Mouse (Mus musculus): ENCODE measurements at regions not wholly inside any gene's neighbourhood (a gene's known extent, or its start where the extent isn't known, plus 50 kb on each side); places are given as distances from the start of the nearest gene placed in this dataset.

- no peak for ATAC-seq (replicated peaks; ENCODE audit: low FRiP score, poor library complexity, severe bottlenecking)
These were observed 173.6 kb downstream of the Ttc8 start for GRCm38 (mm10) chr12:99093989-99094388.

- ATAC-seq (replicated peaks; ENCODE audit: low FRiP score, poor library complexity, severe bottlenecking), result 0 out of 2 replicates have a peak, but pooled peaks have one; percentile 25
These were observed 176.7 kb downstream of the Ttc8 start for GRCm38 (mm10) chr12:99096930-99097617.

GRCm38 (mm10) chr12:99097618-99098066 lies 177.3 kb downstream of the Ttc8 start:
- ATAC-seq (replicated peaks; ENCODE audit: low FRiP score, poor library complexity, severe bottlenecking), result no peak

- no peak for ATAC-seq (replicated peaks; ENCODE audit: low FRiP score, poor library complexity, severe bottlenecking)
These were observed 179.5 kb downstream of the Ttc8 start for GRCm38 (mm10) chr12:99099881-99100280.

- no peak for ATAC-seq (replicated peaks; ENCODE audit: low FRiP score, poor library complexity, severe bottlenecking)
These were observed 188.2 kb downstream of the Ttc8 start for GRCm38 (mm10) chr12:99108616-99109015.

- ATAC-seq (replicated peaks; ENCODE audit: low FRiP score, poor library complexity, severe bottlenecking), result no peak
These were observed 193.4 kb downstream of the Ttc8 start for GRCm38 (mm10) chr12:99113781-99114180.

- no peak for ATAC-seq (replicated peaks; ENCODE audit: low FRiP score, poor library complexity, severe bottlenecking)
These were observed 196.1 kb downstream of the Ttc8 start for GRCm38 (mm10) chr12:99116491-99116890.

- ATAC-seq (replicated peaks; ENCODE audit: low FRiP score, poor library complexity, severe bottlenecking), result no peak
These were observed 198.2 kb downstream of the Ttc8 start for GRCm38 (mm10) chr12:99118381-99119115.

GRCm38 (mm10) chr12:99119966-99120365 lies 199.6 kb downstream of the Ttc8 start:
- ATAC-seq (replicated peaks; ENCODE audit: low FRiP score, poor library complexity, severe bottlenecking), result no peak

- ATAC-seq (replicated peaks; ENCODE audit: low FRiP score, poor library complexity, severe bottlenecking), result no peak
These were observed 203.5 kb downstream of the Ttc8 start for GRCm38 (mm10) chr12:99123611-99124495.

GRCm38 (mm10) chr12:99126129-99126528 lies 205.8 kb downstream of the Ttc8 start:
- no peak for ATAC-seq (replicated peaks; ENCODE audit: low FRiP score, poor library complexity, severe bottlenecking)
